Mouse (Mus musculus): ENCODE data around the gene Kdm2a. TPM values are rescaled to one million over a fixed set of nuclear protein-coding genes. Genes with fewer than 3 reads are reported as not detected.

Gene Kdm2a
- polyA plus RNA-seq, 1 experiment from 2014 or later: 43.0 TPM

GRCm38 (mm10) chr19:4349455-4349854 lies 48.6 kb downstream of the Kdm2a start:
- ATAC-seq: no peak
- 89% methylated on average over 2 of the region's 2 CpGs for WGBS
- H3K36me3 ChIP-seq: peaks cover 56% of the 10 kb centered on the region

GRCm38 (mm10) chr19:4346479-4346878 lies 51.6 kb downstream of the Kdm2a start:
- H3K27ac ChIP-seq: no peak overlapping the region
- H3K27me3 ChIP-seq: no peaks in the 10 kb centered on the region
- H3K9ac ChIP-seq (replicated peaks): no peak overlapping the region
- H3K4me3 ChIP-seq (replicated peaks): no peak overlapping the region
- no peaks in the 10 kb centered on the region for H3K4me1 ChIP-seq (replicated peaks)
- H3K36me3 ChIP-seq: peaks cover 63% of the 10 kb centered on the region
- no peaks in the 10 kb centered on the region for H3K9me3 ChIP-seq
- H3K4me2 ChIP-seq (replicated peaks): no peak overlapping the region
- WGBS: 97% methylated on average over 1 of the region's 1 CpGs
- ATAC-seq: no peak

More at GRCm38 (mm10) chr19:4349455-4349854, 48.6 kb downstream of the Kdm2a start:
- Histone ChIP-seq H3K9ac (replicated peaks) (no peak overlapping the region), H3K9me3 (no peaks in the 10 kb centered on the region), H3K27me3 (no peaks in the 10 kb centered on the region), H3K27ac (no peak overlapping the region), H3K4me3 (replicated peaks) (no peak overlapping the region), H3K4me2 (replicated peaks) (no peak overlapping the region), H3K4me1 (replicated peaks) (no peaks in the 10 kb centered on the region)

- Histone ChIP-seq H3K9ac (replicated peaks) (no peak overlapping the region), H3K36me3 (peaks cover 37% of the 10 kb centered on the region), H3K4me3 (replicated peaks) (no peak overlapping the region), H3K4me2 (replicated peaks) (no peak overlapping the region), H3K27ac (no peak overlapping the region), H3K4me1 (replicated peaks) (peaks cover 11% of the 10 kb centered on the region), H3K27me3 (no peaks in the 10 kb centered on the region), H3K9me3 (no peaks in the 10 kb centered on the region)
- 41% methylated on average over 2 of the region's 2 CpGs for WGBS
- ATAC-seq: no peak
Measured at GRCm38 (mm10) chr19:4338162-4338561, 59.9 kb downstream of the Kdm2a start.

GRCm38 (mm10) chr19:4333791-4334190 lies 64.3 kb downstream of the Kdm2a start:
- H3K4me3 ChIP-seq (replicated peaks): peak overlapping the region; percentile 63
- no peaks in the 10 kb centered on the region for H3K27me3 ChIP-seq
- peaks cover 25% of the 10 kb centered on the region for H3K36me3 ChIP-seq
- ATAC-seq: peak; percentile 100
- H3K9ac ChIP-seq (replicated peaks): peak overlapping the region; percentile 74
- peak overlapping the region; percentile 69 for H3K4me2 ChIP-seq (replicated peaks)
- under 1% methylated on average over 16 of the region's 16 CpGs for whole genome bisulfite sequencing
- no peaks in the 10 kb centered on the region for H3K9me3 ChIP-seq
- H3K4me1 ChIP-seq (replicated peaks): peaks cover 35% of the 10 kb centered on the region
- H3K27ac ChIP-seq: peak overlapping the region; percentile 90

- WGBS: under 1% methylated on average over 13 of the region's 13 CpGs
Measured at GRCm38 (mm10) chr19:4333100-4333775, 64.8 kb downstream of the Kdm2a start.

GRCm38 (mm10) chr19:4332653-4333052 lies 65.4 kb downstream of the Kdm2a start:
- Histone ChIP-seq H3K4me2 (replicated peaks) (peak overlapping the region; percentile 69), H3K36me3 (peaks cover 35% of the 10 kb centered on the region), H3K27me3 (no peaks in the 10 kb centered on the region), H3K9ac (replicated peaks) (peak overlapping the region; percentile 74), H3K9me3 (no peaks in the 10 kb centered on the region), H3K27ac (peak overlapping the region; percentile 90), H3K4me1 (replicated peaks) (peaks cover 35% of the 10 kb centered on the region), H3K4me3 (replicated peaks) (peak overlapping the region; percentile 63)
- WGBS: 2% methylated on average over 4 of the region's 4 CpGs
- no peak for ATAC-seq

More at GRCm38 (mm10) chr19:4333100-4333775, 64.8 kb downstream of the Kdm2a start:
- H3K9me3 ChIP-seq: no peaks in the 10 kb centered on the region
- peaks cover 35% of the 10 kb centered on the region for H3K4me1 ChIP-seq (replicated peaks)
- H3K36me3 ChIP-seq: peaks cover 29% of the 10 kb centered on the region
- peak overlapping the region; percentile 90 for H3K27ac ChIP-seq
- H3K27me3 ChIP-seq: no peaks in the 10 kb centered on the region
- peak; percentile 49 for ATAC-seq
- H3K9ac ChIP-seq (replicated peaks): peak overlapping the region; percentile 74
- H3K4me2 ChIP-seq (replicated peaks): peak overlapping the region; percentile 69
- peak overlapping the region; percentile 63 for H3K4me3 ChIP-seq (replicated peaks)

GRCm38 (mm10) chr19:4331273-4331672 lies 66.8 kb downstream of the Kdm2a start:
- WGBS: 93% methylated on average over 3 of the region's 3 CpGs
- H3K9me3 ChIP-seq: no peaks in the 10 kb centered on the region
- no peak overlapping the region for H3K9ac ChIP-seq (replicated peaks)
- peaks cover 35% of the 10 kb centered on the region for H3K4me1 ChIP-seq (replicated peaks)
- no peak for ATAC-seq
- no peaks in the 10 kb centered on the region for H3K27me3 ChIP-seq
- no peak overlapping the region for H3K4me2 ChIP-seq (replicated peaks)
- peaks cover 48% of the 10 kb centered on the region for H3K36me3 ChIP-seq
- no peak overlapping the region for H3K4me3 ChIP-seq (replicated peaks)
- no peak overlapping the region for H3K27ac ChIP-seq

- 93% methylated on average over 2 of the region's 2 CpGs for WGBS
- peaks cover 55% of the 10 kb centered on the region for H3K36me3 ChIP-seq
- no peak overlapping the region for H3K27ac ChIP-seq
- H3K9ac ChIP-seq (replicated peaks): no peak overlapping the region
- no peak overlapping the region for H3K4me3 ChIP-seq (replicated peaks)
- H3K9me3 ChIP-seq: no peaks in the 10 kb centered on the region
- H3K27me3 ChIP-seq: no peaks in the 10 kb centered on the region
- ATAC-seq: no peak
- peaks cover 35% of the 10 kb centered on the region for H3K4me1 ChIP-seq (replicated peaks)
- no peak overlapping the region for H3K4me2 ChIP-seq (replicated peaks)
Measured at GRCm38 (mm10) chr19:4330603-4331002, 67.5 kb downstream of the Kdm2a start.

- Histone ChIP-seq H3K4me2 (replicated peaks) (no peak overlapping the region), H3K9ac (replicated peaks) (no peak overlapping the region), H3K4me1 (replicated peaks) (peaks cover 24% of the 10 kb centered on the region), H3K27ac (no peak overlapping the region), H3K4me3 (replicated peaks) (no peak overlapping the region), H3K36me3 (peaks cover 68% of the 10 kb centered on the region), H3K9me3 (no peaks in the 10 kb centered on the region), H3K27me3 (no peaks in the 10 kb centered on the region)
- 91% methylated on average over 8 of the region's 8 CpGs for WGBS
- no peak for ATAC-seq
Measured at GRCm38 (mm10) chr19:4328737-4329304, 69.3 kb downstream of the Kdm2a start.

GRCm38 (mm10) chr19:4326881-4327280 lies 71.2 kb downstream of the Kdm2a start:
- Histone ChIP-seq H3K9ac (replicated peaks) (no peak overlapping the region), H3K4me1 (replicated peaks) (peaks cover 11% of the 10 kb centered on the region), H3K27me3 (no peaks in the 10 kb centered on the region), H3K4me2 (replicated peaks) (no peak overlapping the region), H3K27ac (no peak overlapping the region), H3K9me3 (no peaks in the 10 kb centered on the region), H3K4me3 (replicated peaks) (no peak overlapping the region), H3K36me3 (peaks cover 85% of the 10 kb centered on the region)
- ATAC-seq: no peak
- 89% methylated on average over 1 of the region's 1 CpGs for WGBS

- Histone ChIP-seq H3K4me2 (replicated peaks) (no peak overlapping the region), H3K4me1 (replicated peaks) (peaks cover 3% of the 10 kb centered on the region; the same call in 1 of the 2 replicates), H3K9ac (replicated peaks) (no peak overlapping the region), H3K9me3 (no peaks in the 10 kb centered on the region), H3K36me3 (peaks cover 88% of the 10 kb centered on the region), H3K27ac (peak overlapping the region; percentile 19; the same call in 1 of the 2 replicates), H3K27me3 (no peaks in the 10 kb centered on the region), H3K4me3 (replicated peaks) (no peak overlapping the region)
- 94% methylated on average over 3 of the region's 3 CpGs for WGBS
- ATAC-seq: no peak
Measured at GRCm38 (mm10) chr19:4326106-4326505, 72.0 kb downstream of the Kdm2a start.

GRCm38 (mm10) chr19:4322134-4322533 lies 76.0 kb downstream of the Kdm2a start:
- no peak for ATAC-seq
- H3K9ac ChIP-seq (replicated peaks): no peak overlapping the region
- no peaks in the 10 kb centered on the region for H3K27me3 ChIP-seq
- no peak overlapping the region for H3K4me3 ChIP-seq (replicated peaks)
- 98% methylated on average over 3 of the region's 3 CpGs for WGBS
- H3K4me1 ChIP-seq (replicated peaks): no peaks in the 10 kb centered on the region
- peaks cover 93% of the 10 kb centered on the region for H3K36me3 ChIP-seq
- H3K27ac ChIP-seq: no peak overlapping the region
- no peaks in the 10 kb centered on the region for H3K9me3 ChIP-seq
- H3K4me2 ChIP-seq (replicated peaks): no peak overlapping the region
